Comparison of ENCODE assay signal across 8 mouse cellular contexts in the genomic region with DNA sequence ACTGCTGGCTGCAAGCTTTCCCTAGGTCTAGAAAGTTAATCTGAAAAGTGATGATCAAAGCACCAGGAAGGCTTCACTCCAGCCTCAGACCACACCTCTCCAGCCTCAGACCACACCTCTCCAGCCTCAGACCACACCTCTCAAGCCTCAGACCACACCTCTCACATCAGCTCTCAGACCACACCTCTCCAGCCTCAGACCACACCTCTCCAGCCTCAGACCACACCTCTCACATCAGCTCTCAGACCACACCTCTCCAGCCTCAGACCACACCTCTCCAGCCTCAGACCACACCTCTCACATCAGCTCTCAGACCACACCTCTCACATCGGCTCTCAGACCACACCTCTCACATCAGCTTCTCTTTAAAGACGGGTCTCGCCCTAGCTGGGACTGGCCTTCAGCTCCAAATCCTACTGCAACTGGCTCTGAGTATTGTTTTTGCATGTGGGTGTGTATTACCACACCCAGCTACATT. TPM values are rescaled to one million over a fixed set of nuclear protein-coding genes. Genes with fewer than 3 reads are reported as not detected.
DNase-seq lines count a peak whose midpoint lies in the region; ATAC-seq and TF ChIP-seq lines count a peak whose summit lies in the region.
"Not testable (repeated sequence)": the region's sequence is repeated elsewhere in the genome, so short reads cannot be mapped to it uniquely, and the experiment has no call there.

No protein-coding gene starts in this region.

- 27% methylated on average over 3 of the region's 3 CpGs for WGBS in kidney, adult 2 months
- WGBS in liver, embryonic 12.5 days (ENCODE audit: insufficient replicate concordance): 11% methylated on average over 3 of the region's 3 CpGs

- TF ChIP-seq POLR2A in kidney, adult 2 months (IDR thresholded peaks at IDR 0.05; ENCODE audit: low read depth, low read length): not testable (repeated sequence)

- not testable (repeated sequence) for TF ChIP-seq CTCF in kidney, adult 2 months (conservative IDR thresholded peaks at IDR 0.05; ENCODE audit: insufficient read depth, insufficient read length, low read depth, low read length)

- H3K4me2 ChIP-seq in liver, embryonic 12.5 days: peak overlapping the region; percentile 47

- not testable (repeated sequence) for H3K27ac ChIP-seq in kidney, adult 2 months (ENCODE audit: insufficient read depth, low read depth, low read length); liver, embryonic 12.5 days

- DNase-seq in CD4-positive helper T cell, adult 2 months (ENCODE audit: low read depth, low spot score): peak; percentile 62
- DNase-seq in ZHBTc4 (ENCODE audit: low read depth, low spot score): peak; percentile 77
- DNase-seq in kidney, adult 2 months: peak; percentile 77
- DNase-seq in lung, postnatal 4 days: peak; percentile 60 to 62
- DNase-seq in spleen, adult 18-20 months: peak; percentile 49 to 53
- DNase-seq in thymus, postnatal 36 days: peak; percentile 13 to 22

- 0 out of 2 replicates have a peak overlapping the region, but pooled peaks have one; percentile 2 for H3K9ac ChIP-seq in liver, embryonic 12.5 days

- peak; percentile 99 for ATAC-seq in granulocyte monocyte progenitor cell, adult 5-6 weeks (replicated peaks; ENCODE audit: poor library complexity, severe bottlenecking)
- ATAC-seq in liver, embryonic 12.5 days: peak; percentile 93

- H3K4me1 ChIP-seq in kidney, adult 2 months (ENCODE audit: control insufficient read depth, insufficient read depth, low read length): not testable (repeated sequence)
- peaks cover 36% of the 10 kb centered on the region for H3K4me1 ChIP-seq in liver, embryonic 12.5 days

- not testable (repeated sequence) for H3K27me3 ChIP-seq in kidney, adult 2 months (replicated peaks; ENCODE audit: control insufficient read depth, insufficient read depth, low read length); liver, embryonic 12.5 days (replicated peaks)

- not testable (repeated sequence) for H3K4me3 ChIP-seq in kidney, adult 2 months (ENCODE audit: insufficient read depth, low read depth, low read length); liver, embryonic 12.5 days

- not testable (repeated sequence) for H3K9me3 ChIP-seq in liver, embryonic 12.5 days (replicated peaks)

- not testable (repeated sequence) for H3K36me3 ChIP-seq in kidney, adult 2 months (ENCODE audit: control insufficient read depth, insufficient read depth, low read length); liver, embryonic 12.5 days

RNA-seq across cellular contexts. Expression of gene Sos1, which starts 11.8 kb away (rescaled TPM):
- 13.9 and 17.0 TPM in 2 replicates for total RNA-seq in granulocyte monocyte progenitor cell, adult 5-6 weeks (2014; fragmentation: Nextera tagmentation)
- 7.2 and 8.4 TPM in 2 replicates for total RNA-seq in granulocyte monocyte progenitor cell, adult 5-6 weeks (2017)
- polyA plus RNA-seq in kidney, adult 2 months (2012; rRNA removed): 3.7 and 4.9 TPM in 2 replicates
- polyA plus RNA-seq in liver, embryonic 12.5 days (2016; fragmentation: Nextera tagmentation; extraction: Ambion mirVana): 2.6 and 2.9 TPM in 2 replicates

Comparison
In these comparisons a context has a peak if more than half of its experiments do, and no peak if none do; other contexts are left out.
1. DNase-seq: peak in every context shown above with its lines; median percentile 77 in ZHBTc4; 77 in kidney, adult 2 months; 62 in CD4-positive helper T cell, adult 2 months; 61 in lung, postnatal 4 days; 51 in spleen, adult 18-20 months; 18 in thymus, postnatal 36 days.